Comparison of ENCODE assay signal across 9 mouse cellular contexts in the genomic region with DNA sequence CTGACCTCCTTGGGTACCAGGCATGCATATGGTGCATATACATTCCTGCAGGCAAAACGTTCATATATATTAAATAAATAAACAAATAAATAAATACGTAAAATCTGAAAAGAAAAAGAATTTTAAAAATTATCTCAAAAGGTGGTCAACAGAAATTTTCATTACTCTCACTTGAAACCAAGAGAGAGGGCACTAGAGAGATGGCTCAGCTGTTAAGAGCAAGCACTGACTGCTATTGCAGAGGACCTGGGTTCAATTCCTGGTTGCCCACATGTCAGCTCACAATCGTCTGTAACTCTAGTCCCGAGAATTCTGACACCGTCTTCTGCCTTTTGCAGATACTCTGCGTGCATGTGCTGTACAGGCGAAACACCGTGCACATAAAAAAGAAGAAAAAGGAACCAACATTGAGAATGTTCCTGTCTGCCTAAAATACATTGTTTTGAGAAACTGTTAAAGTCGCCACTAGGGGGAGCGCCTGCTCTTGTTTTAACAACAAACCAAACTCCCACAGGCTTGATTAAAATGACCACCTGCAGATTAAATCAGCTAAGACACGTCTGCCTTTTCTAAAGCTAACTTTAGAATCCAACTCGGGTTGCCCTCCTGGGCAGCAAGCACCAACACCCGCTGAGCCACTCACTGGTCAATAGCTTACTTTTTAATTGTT. TPM values are rescaled to one million over a fixed set of nuclear protein-coding genes. Genes with fewer than 3 reads are reported as not detected.
DNase-seq lines count a peak whose midpoint lies in the region; ATAC-seq lines count a peak whose summit lies in the region.
"Had no signal": no experiment of that assay in that cellular context is flagged by ENCODE, and none has a peak within 500 bp of the region (broad histone marks: within the 10 kb centered on the region; RNA-seq: fewer than 3 reads in every experiment).

No protein-coding gene starts in this region.

- 0 out of 2 replicates have a peak, but pooled peaks have one; percentile 7 for ATAC-seq in forebrain, embryonic 13.5 days
- no peak for ATAC-seq in forebrain, embryonic 12.5 days (ENCODE audit: low FRiP score)
- no peak for ATAC-seq in embryonic facial prominence, embryonic 14.5 days (ENCODE audit: low read depth)
- ATAC-seq in hematopoietic stem cell, adult 5-6 weeks (replicated peaks in 1 of 2; ENCODE audit: insufficient read depth in 1 of 2, low FRiP score in 2 of 2, low TSS enrichment in 1 of 2, low read depth in 1 of 2, poor library complexity in 2 of 2, severe bottlenecking in 2 of 2), result peak; percentile 43 to 54; a peak in 3 of 4 replicates
- peak; percentile 44 for ATAC-seq in monocyte, adult 5-6 weeks (replicated peaks; ENCODE audit: insufficient number of reproducible peaks, low FRiP score, low TSS enrichment, poor library complexity, severe bottlenecking)
- ATAC-seq in stomach, embryonic 16.5 days (ENCODE audit: insufficient read depth, low FRiP score), result no peak

- peak; percentile 86 for DNase-seq in adrenal gland, postnatal 25 days
- peak; percentile 94 for DNase-seq in embryonic facial prominence, embryonic 14.5 days (ENCODE audit: low spot score)
- peak; percentile 95 to 96 for DNase-seq in left cerebral cortex, postnatal 14 days (ENCODE audit: low spot score in 2 of 2)

- intact Hi-C loops in left cerebral cortex, postnatal 14 days (cut with DNase I), result loop anchor here (1.0 kb wide), 1 partner anchor 69 kb away; no protein-coding TSS in a partner anchor

- H3K4me1 ChIP-seq in forebrain, embryonic 13.5 days, result peaks cover 12% of the 10 kb centered on the region
- H3K4me1 ChIP-seq in forebrain, embryonic 12.5 days, result peaks cover 16% of the 10 kb centered on the region
- H3K4me1 ChIP-seq in embryonic facial prominence, embryonic 14.5 days (ENCODE audit: control insufficient read depth, insufficient read depth, low read length), result peaks cover 9% of the 10 kb centered on the region
- H3K4me1 ChIP-seq in stomach, embryonic 16.5 days (ENCODE audit: control insufficient read depth, insufficient read depth, low read length), result peaks cover 15% of the 10 kb centered on the region

- no peaks in the 10 kb centered on the region for H3K9me3 ChIP-seq in forebrain, embryonic 13.5 days (replicated peaks)
- no peaks in the 10 kb centered on the region for H3K9me3 ChIP-seq in forebrain, embryonic 12.5 days
- no peaks in the 10 kb centered on the region for H3K9me3 ChIP-seq in embryonic facial prominence, embryonic 14.5 days (ENCODE audit: control insufficient read depth, low read length)
- H3K9me3 ChIP-seq in stomach, embryonic 16.5 days (replicated peaks; ENCODE audit: control insufficient read depth, low read length), result no peaks in the 10 kb centered on the region
- H3K9me3 ChIP-seq: neural tube, embryonic 12.5 days had no signal

- no peak overlapping the region for H3K9ac ChIP-seq in forebrain, embryonic 13.5 days
- H3K9ac ChIP-seq in forebrain, embryonic 12.5 days, result no peak overlapping the region
- H3K9ac ChIP-seq in embryonic facial prominence, embryonic 14.5 days (ENCODE audit: low read depth, low read length), result no peak overlapping the region
- H3K9ac ChIP-seq in stomach, embryonic 16.5 days (ENCODE audit: low read length), result peak overlapping the region; percentile 39; the same call in 1 of the 2 replicates
- H3K9ac ChIP-seq: neural tube, embryonic 12.5 days had no signal

- no peaks in the 10 kb centered on the region for H3K36me3 ChIP-seq in forebrain, embryonic 13.5 days (ENCODE audit: poor library complexity, severe bottlenecking)
- H3K36me3 ChIP-seq in forebrain, embryonic 12.5 days (replicated peaks), result no peaks in the 10 kb centered on the region
- no peaks in the 10 kb centered on the region for H3K36me3 ChIP-seq in embryonic facial prominence, embryonic 14.5 days (ENCODE audit: control insufficient read depth, insufficient read depth, low read length)
- no peaks in the 10 kb centered on the region for H3K36me3 ChIP-seq in stomach, embryonic 16.5 days (ENCODE audit: control insufficient read depth, insufficient read depth, low read length)
- H3K36me3 ChIP-seq: neural tube, embryonic 12.5 days had no signal

- no peaks in the 10 kb centered on the region for H3K27me3 ChIP-seq in forebrain, embryonic 13.5 days
- H3K27me3 ChIP-seq in forebrain, embryonic 12.5 days, result no peaks in the 10 kb centered on the region
- H3K27me3 ChIP-seq in embryonic facial prominence, embryonic 14.5 days (replicated peaks; ENCODE audit: control insufficient read depth, insufficient read depth, low read length), result peaks cover 5% of the 10 kb centered on the region; the same call in 1 of the 2 replicates
- H3K27me3 ChIP-seq in stomach, embryonic 16.5 days (ENCODE audit: control insufficient read depth, insufficient read depth, low read length), result no peaks in the 10 kb centered on the region
- H3K27me3 ChIP-seq: neural tube, embryonic 12.5 days had no signal

- WGBS in forebrain, embryonic 13.5 days, result 14% methylated on average over 13 of the region's 13 CpGs
- WGBS in forebrain, embryonic 12.5 days, result 14% methylated on average over 13 of the region's 13 CpGs
- 15% methylated on average over 13 of the region's 13 CpGs for WGBS in embryonic facial prominence, embryonic 14.5 days
- 12% methylated on average over 13 of the region's 13 CpGs for WGBS in stomach, embryonic 16.5 days

- no peak overlapping the region for H3K4me3 ChIP-seq in forebrain, embryonic 13.5 days
- no peak overlapping the region for H3K4me3 ChIP-seq in forebrain, embryonic 12.5 days (replicated peaks)
- no peak overlapping the region for H3K4me3 ChIP-seq in embryonic facial prominence, embryonic 14.5 days (ENCODE audit: low read depth, low read length)
- H3K4me3 ChIP-seq in stomach, embryonic 16.5 days (replicated peaks; ENCODE audit: low read length), result no peak overlapping the region
- H3K4me3 ChIP-seq: neural tube, embryonic 12.5 days had no signal

- H3K4me2 ChIP-seq in forebrain, embryonic 13.5 days, result no peak overlapping the region
- H3K4me2 ChIP-seq in forebrain, embryonic 12.5 days, result no peak overlapping the region
- H3K4me2 ChIP-seq in embryonic facial prominence, embryonic 14.5 days (ENCODE audit: low read depth, low read length), result no peak overlapping the region
- no peak overlapping the region for H3K4me2 ChIP-seq in stomach, embryonic 16.5 days (ENCODE audit: low read depth, low read length)
- H3K4me2 ChIP-seq: neural tube, embryonic 12.5 days had no signal

- H3K27ac ChIP-seq in forebrain, embryonic 13.5 days, result no peak overlapping the region
- H3K27ac ChIP-seq in forebrain, embryonic 12.5 days, result no peak overlapping the region
- H3K27ac ChIP-seq in embryonic facial prominence, embryonic 14.5 days (replicated peaks; ENCODE audit: low read depth, low read length), result no peak overlapping the region
- no peak overlapping the region for H3K27ac ChIP-seq in stomach, embryonic 16.5 days (ENCODE audit: low read length)
- H3K27ac ChIP-seq: neural tube, embryonic 12.5 days had no signal

RNA-seq across cellular contexts. Expression of a gene that starts 1.9 kb away (rescaled TPM):
- polyA plus RNA-seq in forebrain, embryonic 13.5 days (2015; fragmentation: Nextera tagmentation; extraction: Ambion mirVana), result 33.9 and 39.8 TPM in 2 replicates
- 41.8 and 42.0 TPM in 2 replicates for polyA plus RNA-seq in forebrain, embryonic 12.5 days (2016; fragmentation: Nextera tagmentation; extraction: Ambion mirVana)
- total RNA-seq in adrenal gland, postnatal 25 days (2021), result 30.5 and 36.1 TPM in 2 replicates
- 37.4 and 38.8 TPM in 2 replicates for polyA plus RNA-seq in embryonic facial prominence, embryonic 14.5 days (2014; fragmentation: Nextera tagmentation; extraction: Ambion mirVana)
- 60.2 and 62.2 TPM in 2 replicates for total RNA-seq in hematopoietic stem cell, adult 5-6 weeks (2017)
- 10 to 100 TPM; 18.6 to 20.2 TPM for total RNA-seq in left cerebral cortex, postnatal 14 days (2021)
- 24.6 to 35.1 TPM (median 31.5 TPM) in 3 replicates for total RNA-seq in monocyte, adult 5-6 weeks (2017)
- 31.3 and 33.3 TPM in 2 replicates for polyA plus RNA-seq in stomach, embryonic 16.5 days (2015; fragmentation: Nextera tagmentation; extraction: Ambion mirVana)

RNA-seq across cellular contexts. Expression of a gene that starts 15.7 kb away (rescaled TPM):
- not detected in 2 replicates for polyA plus RNA-seq in forebrain, embryonic 13.5 days (2015; fragmentation: Nextera tagmentation; extraction: Ambion mirVana)
- not detected in 2 replicates for polyA plus RNA-seq in forebrain, embryonic 12.5 days (2016; fragmentation: Nextera tagmentation; extraction: Ambion mirVana)
- total RNA-seq in adrenal gland, postnatal 25 days (2021), result 0.88 and 0.90 TPM in 2 replicates
- 0.21 and 0.22 TPM in 2 replicates for polyA plus RNA-seq in embryonic facial prominence, embryonic 14.5 days (2014; fragmentation: Nextera tagmentation; extraction: Ambion mirVana)
- 0.65 and 0.69 TPM in 2 replicates for total RNA-seq in hematopoietic stem cell, adult 5-6 weeks (2017)
- not detected for total RNA-seq in left cerebral cortex, postnatal 14 days (2021)
- 0.19 TPM in 1 of 3 replicates, not detected in the others for total RNA-seq in monocyte, adult 5-6 weeks (2017)
- not detected in 2 replicates for polyA plus RNA-seq in stomach, embryonic 16.5 days (2015; fragmentation: Nextera tagmentation; extraction: Ambion mirVana)
- polyA plus RNA-seq: neural tube, embryonic 12.5 days had no signal

RNA-seq across cellular contexts. Expression of a gene that starts 19.4 kb away (rescaled TPM):
- polyA plus RNA-seq in forebrain, embryonic 13.5 days (2015; fragmentation: Nextera tagmentation; extraction: Ambion mirVana), result 2.3 and 4.1 TPM in 2 replicates
- 0.79 and 0.83 TPM in 2 replicates for polyA plus RNA-seq in forebrain, embryonic 12.5 days (2016; fragmentation: Nextera tagmentation; extraction: Ambion mirVana)
- total RNA-seq in adrenal gland, postnatal 25 days (2021), result 50.0 and 51.8 TPM in 2 replicates
- polyA plus RNA-seq in embryonic facial prominence, embryonic 14.5 days (2014; fragmentation: Nextera tagmentation; extraction: Ambion mirVana), result 6.6 and 10.3 TPM in 2 replicates
- total RNA-seq in hematopoietic stem cell, adult 5-6 weeks (2017), result not detected in 2 replicates
- 10 to 100 TPM; 10.2 to 11.8 TPM for total RNA-seq in left cerebral cortex, postnatal 14 days (2021)
- total RNA-seq in monocyte, adult 5-6 weeks (2017), result 1.3 to 2.9 TPM (median 1.5 TPM) in 3 replicates
- 6.7 and 7.3 TPM in 2 replicates for polyA plus RNA-seq in stomach, embryonic 16.5 days (2015; fragmentation: Nextera tagmentation; extraction: Ambion mirVana)

RNA-seq across cellular contexts. Expression of a gene that starts 34.2 kb away (rescaled TPM):
- 4.7 and 5.4 TPM in 2 replicates for polyA plus RNA-seq in forebrain, embryonic 13.5 days (2015; fragmentation: Nextera tagmentation; extraction: Ambion mirVana)
- 3.7 and 4.1 TPM in 2 replicates for polyA plus RNA-seq in forebrain, embryonic 12.5 days (2016; fragmentation: Nextera tagmentation; extraction: Ambion mirVana)
- total RNA-seq in adrenal gland, postnatal 25 days (2021), result 13.8 and 15.8 TPM in 2 replicates
- polyA plus RNA-seq in embryonic facial prominence, embryonic 14.5 days (2014; fragmentation: Nextera tagmentation; extraction: Ambion mirVana), result 15.1 and 17.4 TPM in 2 replicates
- total RNA-seq in hematopoietic stem cell, adult 5-6 weeks (2017), result 5.8 and 14.8 TPM in 2 replicates
- total RNA-seq in left cerebral cortex, postnatal 14 days (2021), result 10 to 100 TPM; 26.6 to 30.7 TPM
- 46.8 to 114 TPM (median 77.3 TPM) in 3 replicates for total RNA-seq in monocyte, adult 5-6 weeks (2017)
- 21.4 and 22.1 TPM in 2 replicates for polyA plus RNA-seq in stomach, embryonic 16.5 days (2015; fragmentation: Nextera tagmentation; extraction: Ambion mirVana)

RNA-seq across cellular contexts. Expression of a gene that starts 36.5 kb away (rescaled TPM):
- 0.22 TPM in 1 of 2 replicates, not detected in the other for polyA plus RNA-seq in forebrain, embryonic 13.5 days (2015; fragmentation: Nextera tagmentation; extraction: Ambion mirVana)
- 0.29 TPM in 1 of 2 replicates, not detected in the other for polyA plus RNA-seq in forebrain, embryonic 12.5 days (2016; fragmentation: Nextera tagmentation; extraction: Ambion mirVana)
- 1.1 and 1.2 TPM in 2 replicates for total RNA-seq in adrenal gland, postnatal 25 days (2021)
- 0.89 and 1.9 TPM in 2 replicates for polyA plus RNA-seq in embryonic facial prominence, embryonic 14.5 days (2014; fragmentation: Nextera tagmentation; extraction: Ambion mirVana)
- total RNA-seq in hematopoietic stem cell, adult 5-6 weeks (2017), result 3.2 and 6.3 TPM in 2 replicates
- not detected for total RNA-seq in left cerebral cortex, postnatal 14 days (2021)
- total RNA-seq in monocyte, adult 5-6 weeks (2017), result 0.95 to 3.6 TPM (median 3.5 TPM) in 3 replicates
- 0.97 and 1.8 TPM in 2 replicates for polyA plus RNA-seq in stomach, embryonic 16.5 days (2015; fragmentation: Nextera tagmentation; extraction: Ambion mirVana)

Comparison
In these comparisons a context has a peak if more than half of its experiments do, and no peak if none do; other contexts are left out.
1. ATAC-seq: peak in forebrain, embryonic 13.5 days (single experiment), hematopoietic stem cell, adult 5-6 weeks (2 of 2) and monocyte, adult 5-6 weeks (single experiment); none in forebrain, embryonic 12.5 days (single experiment), embryonic facial prominence, embryonic 14.5 days (single experiment) and stomach, embryonic 16.5 days (single experiment).
2. Peak in every context shown above with its lines, with median percentiles within 50 percentile points of each other: DNase-seq.